Mouse (Mus musculus): Measurements from ENCODE around the gene Pomc.

DNA sequence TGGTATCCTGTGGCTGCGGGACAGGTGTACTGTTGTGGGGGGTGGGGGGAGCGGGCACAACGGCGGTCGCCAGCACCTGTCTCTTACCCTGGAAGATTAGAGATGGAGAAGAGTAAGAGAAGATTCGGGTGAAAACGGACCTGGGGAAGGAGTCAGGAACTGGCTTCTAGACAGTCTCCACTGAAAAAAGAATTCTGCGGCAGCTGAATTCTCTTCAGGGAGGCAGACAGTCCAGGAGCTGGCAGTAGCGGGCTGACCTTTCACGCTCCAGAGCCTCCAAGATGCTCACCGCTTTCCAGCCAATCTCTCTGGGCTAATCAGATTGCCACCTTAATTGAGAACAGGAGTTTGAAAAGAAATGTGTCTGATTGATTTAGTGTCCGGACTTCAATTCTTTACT, 54.0 kb downstream of the Pomc start:
- no peak for TF ChIP-seq GATA1 (IDR thresholded peaks at IDR 0.05; ENCODE audit: borderline replicate concordance, low read length)
- no peak for TF ChIP-seq CTCF (IDR thresholded peaks at IDR 0.05; ENCODE audit: low read depth, low read length)
- TF ChIP-seq TAL1 (conservative IDR thresholded peaks at IDR 0.05; ENCODE audit: low read depth, low read length): no peak
